Mouse (Mus musculus) forebrain, embryonic 15.5 days (tissue): Measurements from ENCODE around the gene 5330417C22Rik. TPM values are rescaled to one million over a fixed set of nuclear protein-coding genes. Genes with fewer than 3 reads are reported as not detected.

Experiments
- microRNA-seq: library from miRNA; unstranded; fragments of <30 nt; microRNA quantifications from one replicate; pipeline ENCODE4, GENCODE M21; 2016
- polyA plus RNA-seq: library from polyadenylated mRNA; unstranded; fragments of >200 nt; fragmentation: Nextera tagmentation; extraction: Ambion mirVana; gene quantifications from 2 replicates; pipeline ENCODE4 v1.2.1, GENCODE M21; 2015

5330417C22Rik gene
- polyA plus RNA-seq, 1 experiment from 2014 or later: 12.9 TPM

Small RNA genes within 50 kb of the gene (microRNA-seq; reads per million reads assigned to microRNA genes)
- gene Gm22860: not detected

Other genes starting within 250 kb of the 5330417C22Rik start
- not detected in 2 replicates for gene Mybphl, start 171.6 kb downstream of the 5330417C22Rik start, polyA plus RNA-seq
- 35.6 and 41.5 TPM in 2 replicates for gene Psrc1, start 152.7 kb downstream of the 5330417C22Rik start, polyA plus RNA-seq
- 49.1 and 52.8 TPM in 2 replicates for gene Celsr2, start 121.0 kb downstream of the 5330417C22Rik start, polyA plus RNA-seq
- 221 and 222 TPM in 2 replicates for gene Sars, start 91.3 kb downstream of the 5330417C22Rik start, polyA plus RNA-seq
- 1.8 and 2.4 TPM in 2 replicates for gene 1700013F07Rik, start 2.4 kb downstream of the 5330417C22Rik start, polyA plus RNA-seq
- 64.7 and 68.7 TPM in 2 replicates for gene Tmem167b, start 25.9 kb upstream of the 5330417C22Rik start, polyA plus RNA-seq
- gene Taf13, start 35.2 kb upstream of the 5330417C22Rik start, polyA plus RNA-seq: 46.9 and 54.4 TPM in 2 replicates
- gene Wdr47, start 54.7 kb upstream of the 5330417C22Rik start, polyA plus RNA-seq: 114 and 115 TPM in 2 replicates
- 49.6 and 56.9 TPM in 2 replicates for gene Clcc1, start 117.4 kb upstream of the 5330417C22Rik start, polyA plus RNA-seq
- 38.6 and 43.3 TPM in 2 replicates for gene Gpsm2, start 185.8 kb upstream of the 5330417C22Rik start, polyA plus RNA-seq
- gene Aknad1, start 203.1 kb upstream of the 5330417C22Rik start, polyA plus RNA-seq: not detected in 2 replicates